Mouse (Mus musculus) effector memory CD4-positive, alpha-beta T cell, adult 5 months (primary cell): ENCODE measurements around the gene Gm10061. TPM values are rescaled to one million over a fixed set of nuclear protein-coding genes. Genes with fewer than 3 reads are reported as not detected.

Source experiments
- polyA plus RNA-seq: library from polyadenylated mRNA; unstranded; fragments of 100-300 nt; shearing (Covaris generic); gene quantifications from one replicate; pipeline ENCODE4 v1.2.1, GENCODE M21; 2017

The Gm10061 gene
- polyA plus RNA-seq: not detected

DNA sequence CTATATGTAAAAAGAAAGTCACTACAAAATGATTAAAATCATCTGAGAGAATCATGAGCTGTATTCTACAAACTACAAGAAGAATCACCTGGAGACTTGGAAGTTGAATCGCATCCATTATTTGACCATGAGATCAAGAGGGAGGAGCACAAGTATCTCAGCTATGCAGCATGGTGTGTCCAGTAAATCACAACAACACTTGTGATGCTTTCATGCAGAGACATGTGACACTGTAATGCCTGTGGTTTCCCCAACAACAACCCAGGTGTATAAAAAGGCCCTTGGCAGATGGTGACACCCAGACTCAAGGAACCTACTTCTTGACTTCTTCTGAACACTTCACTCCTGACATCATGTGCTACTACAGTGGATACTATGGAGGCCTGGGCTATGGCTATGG is at the start of gene Gm10061:
TSS of gene Gm10061 (plus strand) at position 301 of the 400 bp plus-strand sequence.

GRCm38 (mm10) chr16:89140551-89140950 is 10.3 kb upstream of the Gm10061 start, which contains the start of gene Gm6358:
Gm6358 (plus strand) TSS chr16:89140851.

GRCm38 (mm10) chr16:89157652-89158051 is 6.8 kb downstream of the Gm10061 start, which contains the start of gene Gm9789:
Gm9789 (plus strand) TSS chr16:89157952.

GRCm38 (mm10) chr16:89169190-89169589 is 18.3 kb downstream of the Gm10061 start, which contains the start of gene Gm7735:
Gm7735 (plus strand) TSS chr16:89169490.

DNA sequence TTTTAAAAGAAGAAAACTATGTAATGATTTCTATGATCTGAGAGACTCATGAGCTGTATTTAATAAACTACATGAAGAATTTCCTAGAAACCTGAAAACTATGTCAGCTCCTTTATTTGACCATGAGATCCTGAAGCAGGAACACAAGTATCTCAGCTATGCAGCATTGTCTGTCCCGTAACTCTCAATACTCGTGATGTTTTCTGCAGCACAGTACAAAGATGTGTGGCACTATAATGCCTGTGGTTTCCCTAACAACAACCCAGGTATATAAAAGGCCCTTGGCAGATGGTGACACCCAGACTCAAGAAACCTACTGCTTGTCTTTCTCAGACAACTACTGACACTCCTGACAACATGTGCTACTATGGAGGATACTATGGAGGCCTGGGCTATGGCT is 23.5 kb downstream of the Gm10061 start, which contains the start of gene 1110057P08Rik:
TSS of gene 1110057P08Rik (plus strand) at position 301 of the 400 bp plus-strand sequence.

Other genes with a start within 250 kb of the Gm10061 start
- gene Krtap19-9b, start 218.8 kb upstream of the Gm10061 start, polyA plus RNA-seq: not detected
- gene Krtap16-3, start 188.2 kb upstream of the Gm10061 start, polyA plus RNA-seq: not detected
- not detected for gene Krtap22-2, start 140.3 kb upstream of the Gm10061 start, polyA plus RNA-seq
- not detected for gene Gm10229, start 135.8 kb upstream of the Gm10061 start, polyA plus RNA-seq
- not detected for gene Krtap6-1, start 119.4 kb upstream of the Gm10061 start, polyA plus RNA-seq
- gene Gm10228, start 109.6 kb upstream of the Gm10061 start, polyA plus RNA-seq: not detected
- gene Krtap6-5, start 103.2 kb upstream of the Gm10061 start, polyA plus RNA-seq: not detected
- gene 1110025L11Rik, start 87.1 kb upstream of the Gm10061 start, polyA plus RNA-seq: not detected
- not detected for gene Krtap6-3, start 67.1 kb upstream of the Gm10061 start, polyA plus RNA-seq
- gene Gm6358, start 10.2 kb upstream of the Gm10061 start, polyA plus RNA-seq: not detected
- not detected for gene Gm9789, start 6.9 kb downstream of the Gm10061 start, polyA plus RNA-seq
- gene Gm7735, start 18.4 kb downstream of the Gm10061 start, polyA plus RNA-seq: not detected
- gene 1110057P08Rik, start 23.6 kb downstream of the Gm10061 start, polyA plus RNA-seq: not detected
- gene Krtap20-2, start 54.8 kb downstream of the Gm10061 start, polyA plus RNA-seq: not detected